Mouse (Mus musculus) urinary bladder, adult 2 months (tissue): ENCODE measurements around the gene Naif1. TPM values are rescaled to one million over a fixed set of nuclear protein-coding genes. Genes with fewer than 3 reads are reported as not detected.

Experiments
- DNase-seq: peaks from one replicate; pipeline ENCODE4 v3.0.0; 2022; ENCODE audit warnings: low spot score
- polyA plus RNA-seq: library from polyadenylated mRNA; depleted of rRNA; stranded (reverse); fragments of >200 nt; gene quantifications from 2 replicates; pipeline ENCODE4 v1.2.3, GENCODE M21; 2012; rRNA removed

Gene Naif1
- 4.5 and 4.7 TPM in 2 replicates for polyA plus RNA-seq

- DNase-seq, result no peak
Measured at GRCm38 (mm10) chr2:32449761-32450754, at the start of gene Naif1. Naif1 (plus strand) TSS chr2:32450457.

- DNase-seq, result peak; percentile 72
Measured at GRCm38 (mm10) chr2:32404663-32405062, 45.6 kb upstream of the Naif1 start.

- no peak for DNase-seq
Measured at GRCm38 (mm10) chr2:32407144-32407824, 43.0 kb upstream of the Naif1 start.

- no peak for DNase-seq
Measured at GRCm38 (mm10) chr2:32408429-32409424, 41.5 kb upstream of the Naif1 start.

GRCm38 (mm10) chr2:32411407-32411806, 38.9 kb upstream of the Naif1 start:
- DNase-seq, result no peak

GRCm38 (mm10) chr2:32412742-32413531, 37.3 kb upstream of the Naif1 start:
- no peak for DNase-seq

- DNase-seq, result no peak
Measured at GRCm38 (mm10) chr2:32413936-32414335, 36.3 kb upstream of the Naif1 start.

GRCm38 (mm10) chr2:32415801-32416200, 34.5 kb upstream of the Naif1 start:
- DNase-seq, result no peak

- DNase-seq, result no peak
Measured at GRCm38 (mm10) chr2:32416556-32416955, 33.7 kb upstream of the Naif1 start.

- DNase-seq, result no peak
Measured at GRCm38 (mm10) chr2:32417486-32417885, 32.8 kb upstream of the Naif1 start.

- no peak for DNase-seq
Measured at GRCm38 (mm10) chr2:32418430-32419151, 31.7 kb upstream of the Naif1 start.

GRCm38 (mm10) chr2:32419359-32419758, 30.9 kb upstream of the Naif1 start:
- DNase-seq, result no peak

GRCm38 (mm10) chr2:32420066-32420608, 30.1 kb upstream of the Naif1 start:
- DNase-seq, result peak; percentile 19

- no peak for DNase-seq
Measured at GRCm38 (mm10) chr2:32420647-32421046, 29.6 kb upstream of the Naif1 start.

- peak; percentile 17 for DNase-seq
Measured at GRCm38 (mm10) chr2:32421851-32422251, 28.4 kb upstream of the Naif1 start.

- peak; percentile 58 for DNase-seq
Measured at GRCm38 (mm10) chr2:32423481-32424331, 26.6 kb upstream of the Naif1 start.

- no peak for DNase-seq
Measured at GRCm38 (mm10) chr2:32424796-32425195, 25.5 kb upstream of the Naif1 start.

- peak; percentile 17 for DNase-seq
Measured at GRCm38 (mm10) chr2:32425568-32425967, 24.7 kb upstream of the Naif1 start.

- no peak for DNase-seq
Measured at GRCm38 (mm10) chr2:32426141-32426540, 24.1 kb upstream of the Naif1 start.
